Mouse (Mus musculus) ZHBTc4 (cell line): ENCODE results near the gene Tmem259.

Source experiments
- DNase-seq: peaks from one replicate; pipeline ENCODE4 v3.0.0-alpha.2; 2011; ENCODE audit warnings: low read depth, low spot score

Tmem259 gene

GRCm38 (mm10) chr10:79987771-79988505 is 3.8 kb upstream of the Tmem259 start:
- DNase-seq, result no peak

GRCm38 (mm10) chr10:79986963-79987362 is 2.8 kb upstream of the Tmem259 start:
- peak; percentile 92 for DNase-seq

GRCm38 (mm10) chr10:79986232-79986878 is 2.2 kb upstream of the Tmem259 start:
- no peak for DNase-seq

GRCm38 (mm10) chr10:79985334-79986231 is 1.5 kb upstream of the Tmem259 start:
- DNase-seq, result peak; percentile 80

GRCm38 (mm10) chr10:79984871-79985270 is 741 bp upstream of the Tmem259 start:
- DNase-seq, result peak; percentile 100

- peak; percentile 85 for DNase-seq
Observed at GRCm38 (mm10) chr10:79983670-79984069, 460 bp downstream of the Tmem259 start.

GRCm38 (mm10) chr10:79983205-79983604 is 925 bp downstream of the Tmem259 start:
- DNase-seq, result no peak

GRCm38 (mm10) chr10:79979401-79980155 is 4.6 kb downstream of the Tmem259 start:
- DNase-seq, result no peak

GRCm38 (mm10) chr10:79978061-79978460 is 6.1 kb downstream of the Tmem259 start:
- no peak for DNase-seq

- DNase-seq, result no peak
Observed at GRCm38 (mm10) chr10:79977324-79977723, 6.8 kb downstream of the Tmem259 start.

- peak; percentile 64 for DNase-seq
Observed at GRCm38 (mm10) chr10:79976722-79977107, 7.4 kb downstream of the Tmem259 start.

GRCm38 (mm10) chr10:79976071-79976721 is 7.9 kb downstream of the Tmem259 start:
- DNase-seq, result no peak

GRCm38 (mm10) chr10:79974668-79975067 is 9.5 kb downstream of the Tmem259 start:
- no peak for DNase-seq

- no peak for DNase-seq
Observed at GRCm38 (mm10) chr10:79974087-79974486, 10.0 kb downstream of the Tmem259 start.

GRCm38 (mm10) chr10:79972831-79973230 is 11.3 kb downstream of the Tmem259 start:
- DNase-seq, result no peak

- peak; percentile 62 for DNase-seq
Observed at GRCm38 (mm10) chr10:79971183-79971497, 13.0 kb downstream of the Tmem259 start.

GRCm38 (mm10) chr10:79970415-79971182 is 13.5 kb downstream of the Tmem259 start, which contains the start of gene Grin3b:
Gene Grin3b, plus strand, starts transcription at chr10:79970715.
- DNase-seq, result no peak

GRCm38 (mm10) chr10:79969124-79969568 is 15.0 kb downstream of the Tmem259 start:
- peak; percentile 44 for DNase-seq

- DNase-seq, result no peak
Observed at GRCm38 (mm10) chr10:79968181-79968580, 15.9 kb downstream of the Tmem259 start.

- no peak for DNase-seq
Observed at GRCm38 (mm10) chr10:79966886-79967400, 17.2 kb downstream of the Tmem259 start.
